Mouse (Mus musculus) lung, postnatal 4 days (tissue): Measurements from ENCODE around the gene Brat1.

ENCODE experiments used
- DNase-seq, 2 experiments: peaks; one replicate each; pipeline ENCODE4 v3.0.0; 2021

Gene Brat1

GRCm38 (mm10) chr5:140749062-140749875 is 44.5 kb downstream of the Brat1 start:
- DNase-seq = peak; percentile 83 to 86

GRCm38 (mm10) chr5:140750925-140751324 is 46.1 kb downstream of the Brat1 start:
- DNase-seq = peak in 1 of 2 experiments; percentile 53

DNA sequence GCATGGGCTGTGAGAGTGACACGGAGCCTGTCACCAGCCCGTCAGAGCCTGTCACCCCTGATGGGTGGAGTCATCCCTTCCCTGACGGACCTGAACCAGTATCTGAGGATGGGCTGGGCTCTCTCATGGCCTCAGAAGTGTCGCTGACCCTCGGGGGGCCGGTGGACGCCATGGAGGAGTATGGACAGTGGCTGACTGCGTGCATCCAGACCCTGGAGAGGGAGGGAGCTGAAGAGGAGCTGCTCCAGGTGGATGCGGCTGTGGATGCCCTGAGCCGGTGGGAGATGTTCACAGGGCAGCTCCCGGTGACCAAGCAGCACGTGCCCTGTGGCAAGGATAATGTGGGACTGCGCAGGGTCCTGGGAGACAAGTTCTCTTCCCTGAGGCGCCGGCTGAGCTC is 47.2 kb downstream of the Brat1 start:
- no peak for DNase-seq

GRCm38 (mm10) chr5:140752639-140753038 is 47.8 kb downstream of the Brat1 start:
- DNase-seq = no peak

GRCm38 (mm10) chr5:140753223-140753622 is 48.4 kb downstream of the Brat1 start:
- DNase-seq = peak in 1 of 2 experiments; percentile 34

- no peak for DNase-seq
Observed at GRCm38 (mm10) chr5:140758864-140759263, 54.1 kb downstream of the Brat1 start.

- DNase-seq = no peak
Observed at GRCm38 (mm10) chr5:140762540-140762939, 57.7 kb downstream of the Brat1 start.

DNA sequence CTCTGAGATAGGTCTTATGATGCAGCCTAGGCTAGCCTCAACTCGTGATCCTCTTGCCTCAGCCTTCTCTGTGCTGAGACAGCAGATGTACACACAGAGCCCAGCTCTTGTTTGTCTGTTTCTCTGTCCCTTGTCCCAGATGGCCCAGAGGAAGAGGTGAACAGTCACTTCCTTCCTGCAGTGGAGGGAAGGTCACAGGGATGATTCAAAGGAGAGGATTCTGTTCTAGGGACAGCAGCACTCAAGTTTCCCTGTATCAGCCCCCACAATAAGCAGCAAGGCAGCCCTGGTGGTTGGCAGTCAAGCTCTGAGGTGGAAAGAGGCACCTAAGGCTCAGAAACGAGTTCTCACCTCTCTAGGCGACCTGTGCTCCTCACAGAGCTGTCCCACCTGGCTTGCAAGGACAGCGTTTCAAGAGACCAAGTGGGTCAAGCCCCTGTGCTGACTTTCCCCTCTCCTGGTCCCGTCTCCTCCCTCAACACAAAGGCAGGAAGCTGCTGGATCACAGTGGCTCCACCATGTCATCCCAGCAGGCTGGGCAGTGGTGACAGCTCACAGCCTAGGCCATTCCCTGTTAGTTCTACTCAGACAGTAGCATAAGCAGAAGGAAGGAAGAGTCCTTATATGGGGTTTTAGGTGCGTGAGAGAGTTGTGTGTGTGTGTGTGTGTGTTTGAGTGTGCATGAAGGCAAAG is 60.3 kb downstream of the Brat1 start:
- peak; percentile 59 to 70 for DNase-seq

- DNase-seq = no peak
Observed at GRCm38 (mm10) chr5:140766566-140766965, 61.8 kb downstream of the Brat1 start.

DNA sequence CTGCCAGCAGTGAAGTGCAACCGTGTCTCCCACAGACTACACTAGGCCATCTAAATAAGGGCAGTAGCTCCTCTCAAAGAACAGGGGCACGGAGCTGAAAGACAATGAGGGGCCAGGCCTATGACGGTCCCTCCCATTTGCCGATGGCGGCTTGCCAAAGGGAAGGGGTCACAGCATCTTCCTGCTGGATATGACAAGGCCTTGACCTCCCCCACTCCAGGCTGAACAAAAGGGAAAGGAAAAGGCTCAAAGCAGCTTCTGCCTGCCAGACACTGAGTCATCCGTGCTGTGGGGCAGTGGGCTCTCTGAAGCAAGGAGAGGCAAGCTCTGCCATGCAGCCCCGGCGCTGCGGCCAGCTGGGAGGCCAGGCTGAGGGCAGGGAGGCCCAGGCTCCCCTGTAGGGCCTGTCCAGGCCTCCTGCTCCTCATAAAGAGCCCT is 62.9 kb downstream of the Brat1 start:
- DNase-seq = peak; percentile 91 to 95

- DNase-seq = peak; percentile 37 to 53
Observed at GRCm38 (mm10) chr5:140768333-140768732, 63.5 kb downstream of the Brat1 start.
